Comparison of ENCODE assay signal across 8 mouse cellular contexts in the genomic region with DNA sequence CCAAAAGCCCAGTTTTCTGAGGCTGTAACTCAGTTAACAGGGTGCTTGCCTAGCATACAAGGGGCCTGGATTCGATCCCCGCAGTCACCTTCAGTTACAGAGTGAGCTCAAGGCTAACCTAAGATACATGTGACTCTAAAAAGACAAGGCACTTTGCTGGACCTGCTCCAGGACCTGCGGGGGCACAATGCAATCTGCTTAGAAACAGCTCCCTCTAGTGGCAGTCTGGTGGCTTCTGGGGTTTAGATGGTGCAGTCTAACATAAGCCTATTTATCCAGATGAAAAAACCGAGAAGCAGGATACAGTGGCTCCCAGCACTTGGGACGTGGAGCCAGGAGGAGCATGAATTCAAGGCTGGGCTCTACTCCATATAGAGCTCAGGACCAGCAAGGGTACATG. TPM values are rescaled to one million over a fixed set of nuclear protein-coding genes. Genes with fewer than 3 reads are reported as not detected.
DNase-seq lines count a peak whose midpoint lies in the region; ATAC-seq and TF ChIP-seq lines count a peak whose summit lies in the region.

No protein-coding gene starts in this region.

- no peak overlapping the region for H3K4me2 ChIP-seq in embryonic facial prominence, embryonic 14.5 days (ENCODE audit: low read depth, low read length)
- H3K4me2 ChIP-seq in kidney, embryonic 15.5 days: no peak overlapping the region
- H3K4me2 ChIP-seq in stomach, embryonic 15.5 days: no peak overlapping the region

- no peak for TF ChIP-seq POLR2A in liver, adult 2 months (IDR thresholded peaks at IDR 0.05; ENCODE audit: extremely low read depth, insufficient read depth, low read length)

- no peak overlapping the region for H3K27ac ChIP-seq in embryonic facial prominence, embryonic 14.5 days (replicated peaks; ENCODE audit: low read depth, low read length)
- H3K27ac ChIP-seq in kidney, embryonic 15.5 days: no peak overlapping the region
- no peak overlapping the region for H3K27ac ChIP-seq in liver, adult 2 months (replicated peaks; ENCODE audit: insufficient read depth, low read depth, low read length)
- H3K27ac ChIP-seq in stomach, embryonic 15.5 days: no peak overlapping the region

- no peaks in the 10 kb centered on the region for H3K9me3 ChIP-seq in embryonic facial prominence, embryonic 14.5 days (ENCODE audit: control insufficient read depth, low read length)
- no peaks in the 10 kb centered on the region for H3K9me3 ChIP-seq in kidney, embryonic 15.5 days (replicated peaks)
- H3K9me3 ChIP-seq in stomach, embryonic 15.5 days: no peaks in the 10 kb centered on the region

- no peak overlapping the region for H3K4me3 ChIP-seq in C2C12 (ENCODE audit: insufficient read depth, poor library complexity, severe bottlenecking)
- H3K4me3 ChIP-seq in embryonic facial prominence, embryonic 14.5 days (ENCODE audit: low read depth, low read length): no peak overlapping the region
- no peak overlapping the region for H3K4me3 ChIP-seq in kidney, embryonic 15.5 days (replicated peaks)
- H3K4me3 ChIP-seq in liver, adult 2 months (ENCODE audit: insufficient read depth, low read depth, low read length): no peak overlapping the region
- H3K4me3 ChIP-seq in stomach, embryonic 15.5 days (replicated peaks): no peak overlapping the region

- no peaks in the 10 kb centered on the region for H3K27me3 ChIP-seq in C2C12 (ENCODE audit: control insufficient read depth, insufficient read depth, insufficient read length)
- H3K27me3 ChIP-seq in embryonic facial prominence, embryonic 14.5 days (replicated peaks; ENCODE audit: control insufficient read depth, insufficient read depth, low read length): no peaks in the 10 kb centered on the region
- H3K27me3 ChIP-seq in kidney, embryonic 15.5 days: no peaks in the 10 kb centered on the region
- H3K27me3 ChIP-seq in liver, adult 2 months (ENCODE audit: control insufficient read depth, insufficient read depth, low read length): no peaks in the 10 kb centered on the region
- no peaks in the 10 kb centered on the region for H3K27me3 ChIP-seq in stomach, embryonic 15.5 days (replicated peaks)

- peak; percentile 92 for DNase-seq in adrenal gland, postnatal 10 days
- DNase-seq in embryonic facial prominence, embryonic 14.5 days (ENCODE audit: low spot score): peak; percentile 93
- peak; percentile 59 to 77 for DNase-seq in heart, adult 9 months (ENCODE audit: low spot score in 2 of 2)
- DNase-seq in liver, adult 2 months (ENCODE audit: extremely low read depth, low read depth, low spot score): peak; percentile 79
- peak; percentile 70 to 75 for DNase-seq in natural killer cell, adult 2 months (ENCODE audit: low spot score in 2 of 2)

- 36% methylated on average over 5 of the region's 5 CpGs for WGBS in embryonic facial prominence, embryonic 14.5 days
- WGBS in kidney, embryonic 15.5 days: 35% methylated on average over 5 of the region's 5 CpGs
- 15% methylated on average over 5 of the region's 5 CpGs for WGBS in liver, adult 2 months
- 38% methylated on average over 5 of the region's 5 CpGs for WGBS in stomach, embryonic 15.5 days

- ATAC-seq in embryonic facial prominence, embryonic 14.5 days (ENCODE audit: low read depth): peak; percentile 48
- peak; percentile 44; the same call in 1 of the 2 replicates for ATAC-seq in kidney, embryonic 15.5 days (replicated peaks; ENCODE audit: low FRiP score)
- peak; percentile 32; the same call in 1 of the 2 replicates for ATAC-seq in stomach, embryonic 15.5 days (ENCODE audit: insufficient read depth, low FRiP score, low read depth)

- no peaks in the 10 kb centered on the region for H3K79me3 ChIP-seq in C2C12 (ENCODE audit: low read depth)

- H3ac ChIP-seq in C2C12 (ENCODE audit: control insufficient read depth, insufficient read length, low read depth): no peak overlapping the region

- H3K79me2 ChIP-seq in C2C12 (ENCODE audit: control insufficient read depth, insufficient read depth): no peaks in the 10 kb centered on the region
- no peaks in the 10 kb centered on the region for H3K79me2 ChIP-seq in liver, adult 2 months (ENCODE audit: control insufficient read depth, insufficient read depth, low read length)

- TF ChIP-seq CTCF in C2C12 (IDR thresholded peaks at IDR 0.05; ENCODE audit: control insufficient read depth, insufficient read depth, insufficient read length): peak; percentile 56
- TF ChIP-seq CTCF in liver, adult 2 months (IDR thresholded peaks at IDR 0.05; ENCODE audit: low read depth, low read length): peak; percentile 90

- H3K4me1 ChIP-seq in embryonic facial prominence, embryonic 14.5 days (ENCODE audit: control insufficient read depth, insufficient read depth, low read length): no peaks in the 10 kb centered on the region
- H3K4me1 ChIP-seq in kidney, embryonic 15.5 days: no peaks in the 10 kb centered on the region
- peaks cover 13% of the 10 kb centered on the region for H3K4me1 ChIP-seq in liver, adult 2 months (ENCODE audit: control insufficient read depth, insufficient read depth, low read length)
- H3K4me1 ChIP-seq in stomach, embryonic 15.5 days: peaks cover 2% of the 10 kb centered on the region; the same call in 1 of the 2 replicates

- no peak overlapping the region for H3K9ac ChIP-seq in embryonic facial prominence, embryonic 14.5 days (ENCODE audit: low read depth, low read length)
- H3K9ac ChIP-seq in kidney, embryonic 15.5 days: no peak overlapping the region
- no peak overlapping the region for H3K9ac ChIP-seq in liver, adult 2 months (ENCODE audit: low read depth, low read length)
- no peak overlapping the region for H3K9ac ChIP-seq in stomach, embryonic 15.5 days

- peaks cover 74% of the 10 kb centered on the region for H3K36me3 ChIP-seq in C2C12 (ENCODE audit: control insufficient read depth, insufficient read depth)
- H3K36me3 ChIP-seq in embryonic facial prominence, embryonic 14.5 days (ENCODE audit: control insufficient read depth, insufficient read depth, low read length): peaks cover 92% of the 10 kb centered on the region
- H3K36me3 ChIP-seq in kidney, embryonic 15.5 days: peaks cover 90% of the 10 kb centered on the region
- H3K36me3 ChIP-seq in liver, adult 2 months (ENCODE audit: control insufficient read depth, insufficient read depth, low read length): peaks cover 20% of the 10 kb centered on the region
- H3K36me3 ChIP-seq in stomach, embryonic 15.5 days: peaks cover 43% of the 10 kb centered on the region

TF ChIP-seq in C2C12, 6 proteins besides CTCF, POLR2A, EP300 and RAD21:
- no peak for TF ChIP-seq MYOG (IDR thresholded peaks at IDR 0.05; ENCODE audit: control insufficient read depth, extremely low read depth, insufficient read length)
- TF ChIP-seq USF1 (IDR thresholded peaks at IDR 0.05; ENCODE audit: low read depth): no peak
- no peak for TF ChIP-seq CEBPB (IDR thresholded peaks at IDR 0.05; ENCODE audit: low read depth)
- peak; percentile 42 for TF ChIP-seq MAX (IDR thresholded peaks at IDR 0.05)
- TF ChIP-seq MYOD1 (IDR thresholded peaks at IDR 0.05; ENCODE audit: control insufficient read depth, insufficient read length, low read depth): no peak
- no peak for TF ChIP-seq FOSL1 (IDR thresholded peaks at IDR 0.05; ENCODE audit: insufficient read depth, low read length, poor library complexity, severe bottlenecking)

RNA-seq across cellular contexts. Expression of a gene that starts 8.7 kb away (rescaled TPM):
- polyA plus RNA-seq in C2C12 (2012; fragmentation: generic; extraction: Trizol): 19.5 TPM
- total RNA-seq in adrenal gland, postnatal 10 days (2021): 10 to 100 TPM; 36.9 to 39.0 TPM
- 27.9 and 28.3 TPM in 2 replicates for polyA plus RNA-seq in embryonic facial prominence, embryonic 14.5 days (2014; fragmentation: Nextera tagmentation; extraction: Ambion mirVana)
- 21.5 and 24.0 TPM in 2 replicates for polyA plus RNA-seq in kidney, embryonic 15.5 days (2015; fragmentation: Nextera tagmentation; extraction: Ambion mirVana)
- 10.8 and 12.6 TPM in 2 replicates for total RNA-seq in liver, adult 2 months (2014; rRNA removed)
- polyA plus RNA-seq in liver, adult 2 months (2012; rRNA removed): 14.4 and 14.6 TPM in 2 replicates
- 24.6 and 24.8 TPM in 2 replicates for polyA plus RNA-seq in stomach, embryonic 15.5 days (2015; fragmentation: Nextera tagmentation; extraction: Ambion mirVana)

RNA-seq across cellular contexts. Expression of a gene that starts 10.4 kb away (rescaled TPM):
- polyA plus RNA-seq in C2C12 (2012; fragmentation: generic; extraction: Trizol): 20.5 TPM
- 10 to 100 TPM; 28.6 to 33.9 TPM for total RNA-seq in adrenal gland, postnatal 10 days (2021)
- 12.6 and 13.8 TPM in 2 replicates for polyA plus RNA-seq in embryonic facial prominence, embryonic 14.5 days (2014; fragmentation: Nextera tagmentation; extraction: Ambion mirVana)
- 20.8 and 21.2 TPM in 2 replicates for polyA plus RNA-seq in kidney, embryonic 15.5 days (2015; fragmentation: Nextera tagmentation; extraction: Ambion mirVana)
- total RNA-seq in liver, adult 2 months (2014; rRNA removed): 19.4 and 25.8 TPM in 2 replicates
- polyA plus RNA-seq in liver, adult 2 months (2012; rRNA removed): 46.1 and 53.2 TPM in 2 replicates
- polyA plus RNA-seq in stomach, embryonic 15.5 days (2015; fragmentation: Nextera tagmentation; extraction: Ambion mirVana): 21.9 and 22.9 TPM in 2 replicates

RNA-seq across cellular contexts. Expression of a gene that starts 10.6 kb away (rescaled TPM):
- polyA plus RNA-seq in C2C12 (2012; fragmentation: generic; extraction: Trizol): 2.9 TPM
- total RNA-seq in adrenal gland, postnatal 10 days (2021): 1 to 10 TPM; 4.0 to 4.1 TPM
- 6.0 and 6.4 TPM in 2 replicates for polyA plus RNA-seq in embryonic facial prominence, embryonic 14.5 days (2014; fragmentation: Nextera tagmentation; extraction: Ambion mirVana)
- 9.0 and 9.2 TPM in 2 replicates for polyA plus RNA-seq in kidney, embryonic 15.5 days (2015; fragmentation: Nextera tagmentation; extraction: Ambion mirVana)
- total RNA-seq in liver, adult 2 months (2014; rRNA removed): 0.83 and 1.1 TPM in 2 replicates
- polyA plus RNA-seq in liver, adult 2 months (2012; rRNA removed): 0.73 and 0.82 TPM in 2 replicates
- polyA plus RNA-seq in stomach, embryonic 15.5 days (2015; fragmentation: Nextera tagmentation; extraction: Ambion mirVana): 7.9 and 8.5 TPM in 2 replicates

RNA-seq across cellular contexts. Expression of a gene that starts 14.5 kb away (rescaled TPM):
- 4.7 TPM for polyA plus RNA-seq in C2C12 (2012; fragmentation: generic; extraction: Trizol)
- total RNA-seq in adrenal gland, postnatal 10 days (2021): 100 to 1,000 TPM; 221 to 908 TPM
- 799 and 1,279 TPM in 2 replicates for polyA plus RNA-seq in embryonic facial prominence, embryonic 14.5 days (2014; fragmentation: Nextera tagmentation; extraction: Ambion mirVana)
- 40.1 and 87.2 TPM in 2 replicates for polyA plus RNA-seq in kidney, embryonic 15.5 days (2015; fragmentation: Nextera tagmentation; extraction: Ambion mirVana)
- total RNA-seq in liver, adult 2 months (2014; rRNA removed): 6.1 TPM in 1 of 2 replicates, not detected in the other
- not detected in 2 replicates for polyA plus RNA-seq in liver, adult 2 months (2012; rRNA removed)
- 8.1 and 16.8 TPM in 2 replicates for polyA plus RNA-seq in stomach, embryonic 15.5 days (2015; fragmentation: Nextera tagmentation; extraction: Ambion mirVana)

RNA-seq across cellular contexts. Expression of a gene that starts 24.6 kb away (rescaled TPM):
- 279 TPM for polyA plus RNA-seq in C2C12 (2012; fragmentation: generic; extraction: Trizol)
- 10 to 100 TPM; 28.1 to 33.7 TPM for total RNA-seq in adrenal gland, postnatal 10 days (2021)
- 229 and 276 TPM in 2 replicates for polyA plus RNA-seq in embryonic facial prominence, embryonic 14.5 days (2014; fragmentation: Nextera tagmentation; extraction: Ambion mirVana)
- 517 and 530 TPM in 2 replicates for polyA plus RNA-seq in kidney, embryonic 15.5 days (2015; fragmentation: Nextera tagmentation; extraction: Ambion mirVana)
- total RNA-seq in liver, adult 2 months (2014; rRNA removed): 0.18 and 1.9 TPM in 2 replicates
- polyA plus RNA-seq in liver, adult 2 months (2012; rRNA removed): 1.2 and 1.5 TPM in 2 replicates
- 428 and 438 TPM in 2 replicates for polyA plus RNA-seq in stomach, embryonic 15.5 days (2015; fragmentation: Nextera tagmentation; extraction: Ambion mirVana)
